Mouse (Mus musculus) thymus, postnatal 4 days (tissue): ENCODE data around the gene Kcnk2.

Experiments used
- DNase-seq: peaks from one replicate; pipeline ENCODE4 v3.0.0; 2021

Gene Kcnk2

DNA sequence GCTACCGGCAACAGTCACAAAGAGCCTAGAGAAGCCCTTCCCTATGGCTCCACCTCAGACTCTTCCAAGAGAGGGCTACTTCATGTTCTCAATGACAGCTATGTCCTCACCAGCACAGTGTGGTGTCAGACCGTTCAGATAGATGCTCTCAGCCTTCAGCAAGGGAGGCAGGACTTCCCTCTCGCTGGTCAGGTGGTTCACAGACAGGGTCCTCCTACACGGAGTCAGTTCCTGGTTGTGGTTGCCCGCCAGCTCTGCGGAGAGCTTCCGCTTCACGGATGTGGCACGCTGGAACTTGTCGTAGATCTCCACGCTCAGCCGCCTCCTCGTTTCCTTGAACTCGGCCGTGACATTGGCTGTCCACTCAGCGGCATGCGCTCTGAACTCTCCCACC, 192.4 kb downstream of the Kcnk2 start:
- no peak for DNase-seq

DNA sequence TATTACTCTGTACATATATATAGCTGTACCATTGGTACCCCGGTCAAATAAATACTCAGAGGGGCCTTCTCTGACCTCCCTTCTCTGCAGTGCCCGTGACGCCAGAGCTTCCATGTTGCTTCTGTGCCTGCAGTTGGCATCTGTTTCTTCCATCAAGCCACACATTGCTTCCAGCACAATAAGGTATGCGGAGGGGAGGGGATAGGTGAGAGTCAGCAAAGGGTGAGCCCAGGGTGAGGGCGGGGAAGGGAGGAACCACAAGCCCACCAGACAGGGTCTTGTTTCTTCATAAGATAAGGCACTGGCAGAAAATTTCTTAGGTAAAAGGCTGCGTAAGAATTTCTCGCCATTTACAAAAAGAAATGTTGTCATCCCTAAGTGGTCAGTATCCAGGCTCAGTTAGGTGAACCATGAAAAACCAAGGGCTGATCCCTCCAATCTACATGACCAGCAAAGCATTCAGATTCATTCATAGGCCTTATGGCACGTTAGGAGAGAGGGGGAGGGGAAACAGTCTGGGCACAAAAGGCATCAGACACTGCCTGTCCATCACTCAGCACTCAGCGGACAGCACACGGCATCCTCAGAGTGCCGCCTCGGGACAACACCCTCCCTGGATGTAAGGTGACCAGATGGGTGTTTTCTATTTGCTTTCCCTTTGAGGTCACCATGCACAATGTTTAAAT, 192.9 kb downstream of the Kcnk2 start:
- no peak for DNase-seq

DNA sequence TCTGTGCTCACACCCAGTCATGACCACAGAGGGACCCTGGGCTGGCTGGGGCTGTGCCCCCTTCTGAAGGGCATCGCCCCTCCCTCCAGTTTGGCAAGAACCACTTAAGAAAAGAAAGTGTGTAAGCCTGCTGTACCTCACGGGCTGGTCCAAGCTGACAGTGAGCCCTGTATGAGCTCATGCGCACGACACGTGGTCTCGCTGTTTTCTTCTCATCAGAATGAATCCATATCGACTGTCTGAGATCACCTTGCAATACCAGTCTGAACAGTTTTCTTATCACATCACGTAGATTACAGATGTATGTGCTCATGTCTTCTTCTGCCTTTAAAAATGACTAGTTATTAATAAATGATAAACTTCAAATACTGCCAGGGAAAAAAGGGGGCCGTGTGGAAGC, 193.5 kb downstream of the Kcnk2 start:
- no peak for DNase-seq

DNA sequence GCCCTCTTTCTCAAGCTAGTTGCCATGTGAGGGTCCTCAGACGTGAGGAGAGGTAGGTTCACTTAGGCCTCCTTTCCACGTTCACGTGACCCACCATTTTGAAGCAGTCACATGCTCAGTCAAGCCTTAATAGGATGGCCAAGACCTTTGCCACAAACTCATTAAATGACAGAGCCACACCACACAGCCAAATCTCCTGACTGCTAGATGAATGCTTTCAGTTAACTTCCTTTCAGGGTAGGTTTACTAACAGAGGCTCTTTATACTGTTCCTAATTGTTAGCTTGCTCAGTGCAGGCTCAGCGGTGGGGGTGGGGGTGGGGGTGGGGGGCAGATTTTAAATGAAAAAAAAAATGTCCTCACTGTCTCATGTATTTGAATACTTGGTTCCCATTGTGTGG, 206.3 kb downstream of the Kcnk2 start:
- DNase-seq: no peak

DNA sequence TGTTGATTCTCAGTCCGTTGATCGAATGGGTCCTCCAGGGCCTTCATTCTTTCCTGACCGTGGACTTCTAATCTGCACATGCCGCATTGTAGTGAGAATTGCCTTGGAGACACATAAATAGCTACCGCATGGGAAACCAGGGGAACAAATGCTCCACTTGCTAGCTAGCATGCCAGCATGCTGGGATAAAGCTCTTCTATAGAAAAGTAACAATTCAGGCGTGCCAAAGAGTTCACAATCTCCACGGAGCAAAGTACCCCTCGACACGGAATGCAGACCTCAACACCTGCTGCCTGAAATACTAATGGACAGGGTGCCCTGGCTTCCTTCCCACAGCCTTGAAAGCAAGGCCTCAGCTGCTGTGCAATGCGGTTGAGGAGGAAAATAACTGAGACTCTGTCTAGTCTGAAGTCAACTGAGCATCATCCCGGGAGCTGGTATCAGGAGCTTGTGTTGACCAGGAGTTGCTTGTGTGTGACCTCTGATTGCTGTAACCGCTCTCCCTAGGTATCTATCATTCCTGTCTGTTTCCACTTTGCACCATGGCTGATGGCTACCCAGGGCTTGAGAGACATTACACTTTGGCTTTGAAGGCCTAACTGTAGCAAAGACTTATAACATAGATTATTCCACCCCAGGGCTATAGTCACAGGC, 214.2 kb downstream of the Kcnk2 start:
- DNase-seq: no peak

DNA sequence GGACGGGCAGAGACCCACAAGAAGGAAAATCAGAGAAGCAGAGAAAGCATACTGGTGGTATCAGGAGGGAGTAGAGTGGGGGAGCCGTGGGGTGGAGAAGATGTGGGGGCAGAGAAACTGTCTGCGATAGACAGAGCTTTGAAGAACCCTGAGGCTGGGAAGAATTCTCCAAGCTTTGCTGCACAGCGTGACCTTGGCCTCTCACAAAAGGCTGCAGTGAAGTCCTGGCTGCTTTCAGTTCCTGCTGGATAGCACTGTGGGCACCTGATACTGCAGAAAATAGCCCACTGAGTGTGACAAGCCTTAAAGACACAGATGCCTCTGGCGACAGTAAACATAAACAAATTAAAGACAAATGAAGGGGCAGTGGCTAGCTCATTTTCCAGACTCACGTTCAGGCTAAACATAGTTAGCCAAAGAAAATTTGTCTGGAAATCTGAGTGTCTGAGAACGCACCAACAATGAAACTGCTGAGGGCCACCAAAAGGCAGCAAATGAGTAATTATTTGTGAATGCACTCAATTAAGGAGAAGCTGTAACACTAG, 216.8 kb downstream of the Kcnk2 start:
- no peak for DNase-seq

DNA sequence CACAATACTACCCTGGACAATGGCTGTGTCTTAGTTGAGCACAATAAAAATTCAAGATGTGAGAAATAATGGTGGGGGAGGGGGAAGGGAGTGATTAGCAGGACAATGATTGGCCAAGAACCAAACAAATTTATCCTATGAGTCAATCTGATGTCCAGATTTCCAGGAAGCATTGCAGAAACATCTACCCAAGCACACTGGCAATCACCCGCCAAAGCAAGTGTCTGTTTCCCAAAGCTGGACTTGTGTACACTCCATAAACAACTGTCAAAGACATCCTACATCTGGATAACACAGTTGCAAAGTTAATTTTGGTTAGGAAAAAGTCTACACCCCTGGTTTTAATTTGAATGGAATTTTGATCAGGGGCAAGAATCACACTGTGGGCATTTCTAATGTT, 224.3 kb downstream of the Kcnk2 start:
- DNase-seq: no peak

DNA sequence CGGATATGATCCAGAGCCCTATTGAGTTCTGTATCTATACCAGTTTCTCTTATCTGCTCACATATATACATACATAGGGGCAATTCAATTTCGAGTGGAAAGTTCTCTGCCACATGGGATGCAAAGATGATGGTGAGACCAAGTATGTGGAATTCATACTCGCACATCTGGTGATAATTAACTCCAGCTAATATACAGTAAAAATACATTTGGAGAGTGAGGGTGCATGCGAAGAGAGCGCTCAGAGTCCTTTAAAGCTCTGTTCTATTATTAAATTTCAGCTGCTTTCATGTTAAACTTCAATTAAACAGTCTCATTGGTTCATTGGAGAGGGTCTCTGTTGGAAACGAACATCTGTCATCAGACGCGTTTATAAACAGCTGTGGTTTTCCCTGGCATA, 228.6 kb downstream of the Kcnk2 start:
- no peak for DNase-seq

DNA sequence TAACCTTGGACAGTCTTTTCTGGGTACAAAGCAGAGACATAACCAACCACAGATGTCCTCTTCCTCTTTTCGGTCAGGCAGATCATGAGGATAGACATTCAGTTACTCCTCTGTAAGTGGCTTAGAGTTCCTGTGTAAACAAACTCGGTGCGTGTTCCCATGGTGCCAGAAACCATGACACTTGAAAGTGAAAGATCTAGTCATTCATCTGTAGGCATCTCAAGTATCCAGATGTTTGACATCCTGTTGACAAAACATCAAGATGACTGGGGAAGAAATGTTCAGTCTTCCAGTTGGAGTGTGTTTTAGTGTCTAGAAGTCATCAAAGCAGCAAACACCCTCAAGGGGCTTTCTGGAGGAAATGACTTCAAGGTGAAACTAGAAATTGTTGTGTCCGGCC, 230.9 kb downstream of the Kcnk2 start:
- no peak for DNase-seq

DNA sequence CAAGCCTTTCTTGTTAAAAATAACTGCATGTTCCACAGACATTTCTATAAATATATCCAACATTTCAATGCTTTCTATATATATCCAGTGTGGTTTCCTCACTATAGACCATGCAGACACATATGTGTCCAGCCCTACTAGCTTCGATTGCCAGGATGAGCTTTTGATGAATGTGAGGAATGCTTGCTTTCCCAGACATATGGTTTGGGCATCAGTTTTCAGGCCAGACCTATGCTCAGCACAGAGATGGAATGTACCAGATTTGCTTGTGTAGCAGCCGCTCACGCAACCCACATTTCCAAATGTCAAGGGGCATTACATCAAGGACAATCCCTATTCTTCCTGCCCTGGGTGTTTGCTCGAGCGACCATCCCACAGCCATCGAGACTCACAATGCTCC, 236.3 kb downstream of the Kcnk2 start:
- DNase-seq: no peak

DNA sequence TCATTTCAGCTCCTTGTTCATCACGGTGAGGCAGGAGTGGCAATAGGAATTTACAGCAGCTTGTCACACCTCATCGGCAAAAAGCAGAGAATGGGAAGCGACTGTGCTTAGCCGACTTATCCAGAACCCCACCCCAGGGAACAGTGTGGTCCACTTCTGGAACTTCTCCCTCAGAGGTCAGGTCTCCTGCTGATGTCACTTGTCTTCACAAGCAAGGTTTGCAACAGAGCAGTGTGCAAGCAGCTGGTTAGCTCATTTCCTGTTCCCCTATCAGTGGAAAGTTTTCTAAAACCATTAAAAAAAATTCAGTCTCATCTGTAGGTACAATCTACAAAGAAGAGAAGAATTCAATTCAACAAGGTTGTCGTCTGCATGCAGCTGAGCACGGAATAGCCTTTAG, 236.9 kb downstream of the Kcnk2 start:
- DNase-seq: no peak

DNA sequence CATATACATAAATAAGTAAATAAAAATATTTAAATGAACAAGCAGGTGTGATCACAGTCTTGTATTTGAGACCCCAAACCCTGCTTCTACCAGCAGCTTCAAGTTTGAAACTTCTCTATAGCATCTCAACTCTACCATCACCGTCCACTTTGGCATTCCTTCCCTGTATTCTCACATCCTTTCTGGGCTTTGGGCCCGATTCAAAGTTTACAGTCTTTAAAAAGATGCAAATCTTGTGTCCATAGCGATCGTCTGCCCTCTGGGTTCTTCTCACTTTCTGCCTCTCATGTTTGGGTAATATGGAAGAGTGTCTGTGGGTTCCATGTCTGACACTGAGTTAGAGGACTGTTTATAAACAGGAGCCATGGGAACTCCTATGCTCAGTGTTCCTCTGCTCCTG, 237.4 kb downstream of the Kcnk2 start:
- DNase-seq: no peak

DNA sequence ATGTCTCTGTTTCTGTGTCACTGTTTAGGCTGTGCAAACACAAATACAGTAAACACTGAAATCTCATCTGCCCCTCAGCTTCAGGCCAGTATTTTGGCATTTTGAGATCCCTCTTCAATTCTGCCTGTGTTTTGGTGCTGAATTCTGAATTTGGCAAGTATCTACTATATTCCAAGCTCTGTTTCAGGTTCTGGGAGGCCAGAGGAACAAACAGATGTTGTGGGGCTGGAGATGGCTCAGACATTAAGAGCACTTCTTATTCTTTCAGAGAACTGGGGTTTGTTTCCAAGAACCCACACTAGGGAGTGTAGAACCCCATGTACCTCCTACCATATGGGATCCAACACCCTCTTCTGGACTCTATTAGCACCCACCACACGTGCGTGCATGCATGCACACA, 237.8 kb downstream of the Kcnk2 start:
- DNase-seq: no peak
